Mouse (Mus musculus) cortical plate, adult 2 months (tissue): ENCODE measurements around the gene Auts2.

Source experiments
- CTCF ChIP-seq: fragments of 200-500 bp; IDR thresholded peaks from 2 replicates; pipeline ENCODE4 v1.5.1; 2011; ENCODE audit warnings: mild to moderate bottlenecking, control low read depth, low read length; ENCODE audit not compliant: insufficient read depth; ENCODE audit errors: extremely low read depth
- POLR2A ChIP-seq: fragments of 200-500 bp; IDR thresholded peaks from 2 replicates; pipeline ENCODE4 v1.6.1; 2011; ENCODE audit warnings: mild to moderate bottlenecking, low read length, control low read depth; ENCODE audit not compliant: insufficient read depth; ENCODE audit errors: extremely low read depth

- TF ChIP-seq CTCF (peak; percentile 53; the same call in 1 of the 2 replicates), POLR2A (no peak)
Measured at GRCm38 (mm10) chr5:132115631-132116030, 427.5 kb downstream of the Auts2 start.
